Mouse (Mus musculus) neural tube, embryonic 10.5 days (tissue): ENCODE measurements at regions not wholly inside any gene's neighbourhood (a gene's known extent, or its start where the extent isn't known, plus 50 kb on each side); places are given as distances from the start of the nearest gene placed in this dataset.

Source experiments
- DNase-seq: peaks from one replicate; pipeline ENCODE4 v3.0.0-alpha.2; 2017; ENCODE audit warnings: low spot score; ENCODE audit errors: extremely low spot score

DNA sequence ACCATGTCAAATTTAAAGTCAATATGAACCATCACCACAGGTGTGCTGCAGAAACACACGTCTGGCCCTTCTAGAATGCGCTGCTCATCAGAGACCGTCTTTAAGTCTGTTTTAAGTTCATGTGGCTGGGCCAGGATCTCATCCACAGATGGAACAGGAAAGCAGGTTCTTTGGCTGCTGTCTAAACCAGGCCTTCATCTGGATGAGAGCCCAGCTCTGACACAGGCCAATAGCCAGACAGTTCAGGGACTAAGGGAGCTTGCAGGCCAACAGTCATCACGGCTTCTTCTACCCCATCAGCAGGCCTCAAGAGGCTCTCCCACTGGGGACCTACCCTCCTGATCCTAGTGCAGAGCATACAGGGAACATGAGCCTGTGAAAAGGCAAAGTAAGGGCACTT is 185.4 kb upstream of the Eci2 start:
- DNase-seq, result no peak

DNA sequence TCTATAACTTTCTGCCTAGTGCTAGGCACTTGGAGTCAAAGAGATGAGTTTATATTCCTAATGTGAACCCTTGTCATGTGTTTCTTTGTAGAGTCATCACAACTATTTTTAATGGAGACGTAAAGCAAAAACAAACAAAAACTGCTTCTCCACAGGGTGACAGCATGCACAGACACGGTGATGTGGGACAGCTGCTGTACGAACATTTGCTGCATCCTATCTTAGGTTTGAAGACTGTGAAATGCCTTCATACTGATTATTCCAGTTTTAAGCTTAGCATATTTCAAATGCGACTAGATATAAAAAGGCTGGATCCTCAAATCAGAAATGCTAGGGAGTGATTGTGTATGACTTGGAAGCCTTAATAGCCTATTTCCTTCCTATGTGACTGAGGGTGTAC is 187.3 kb upstream of the Eci2 start:
- DNase-seq, result no peak

DNA sequence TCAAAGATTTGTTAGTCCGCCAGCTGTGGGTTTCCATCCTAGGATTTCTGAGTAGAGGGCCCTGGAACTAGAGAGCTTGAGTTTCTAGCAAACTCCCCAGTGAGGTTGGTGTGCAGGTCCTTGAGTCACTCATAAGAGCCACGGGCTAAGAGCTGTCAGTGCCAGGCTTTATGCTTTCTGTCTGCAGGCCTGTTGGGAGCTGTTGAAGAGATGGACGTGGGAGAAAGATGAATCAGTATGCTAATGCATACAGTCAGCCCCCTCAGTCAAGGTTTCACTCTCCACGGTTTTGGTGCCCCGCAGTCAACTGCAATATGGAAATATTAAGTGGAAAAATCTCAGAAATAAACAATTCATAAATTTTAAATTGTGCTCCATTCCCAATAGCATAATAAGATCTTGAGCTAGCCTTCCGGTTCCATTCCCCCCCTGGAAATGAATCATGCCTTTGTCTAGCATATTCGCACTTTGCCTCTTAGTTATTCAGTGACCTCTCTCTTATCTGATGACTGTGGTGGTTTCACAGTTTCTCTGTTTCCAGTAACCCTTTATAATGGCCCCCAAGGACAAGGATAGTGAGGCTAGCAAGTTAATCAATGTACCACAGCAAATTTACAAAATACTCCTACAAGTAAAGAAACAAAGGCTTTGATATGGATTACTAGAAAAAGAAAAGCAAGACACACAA is 199.4 kb upstream of the Eci2 start:
- no peak for DNase-seq

GRCm38 (mm10) chr13:35226944-35227343 is 200.0 kb upstream of the Eci2 start:
- DNase-seq, result no peak

- DNase-seq, result no peak
Observed at GRCm38 (mm10) chr13:35229601-35230000, 202.7 kb upstream of the Eci2 start.

- no peak for DNase-seq
Observed at GRCm38 (mm10) chr13:35233636-35234035, 206.7 kb upstream of the Eci2 start.

DNA sequence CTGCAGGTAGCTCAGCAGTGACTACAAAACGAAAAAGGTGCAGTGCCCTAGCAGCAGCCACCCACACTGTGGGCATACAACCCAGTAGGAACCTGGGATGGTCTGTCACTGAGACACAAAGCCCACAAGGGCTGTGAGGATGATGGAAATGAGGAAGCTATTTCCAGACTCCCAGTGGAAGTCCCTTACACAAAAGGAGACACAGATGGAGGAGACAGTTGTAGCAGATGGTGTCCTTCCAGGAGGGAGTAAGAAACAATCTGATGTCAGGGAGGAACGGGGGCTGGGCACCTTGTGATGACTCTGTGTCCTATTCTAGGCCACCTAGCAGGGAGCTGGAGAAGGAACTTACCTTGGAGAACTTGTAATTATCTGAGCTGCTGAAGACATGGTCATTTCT is 214.5 kb upstream of the Eci2 start:
- DNase-seq, result no peak

DNA sequence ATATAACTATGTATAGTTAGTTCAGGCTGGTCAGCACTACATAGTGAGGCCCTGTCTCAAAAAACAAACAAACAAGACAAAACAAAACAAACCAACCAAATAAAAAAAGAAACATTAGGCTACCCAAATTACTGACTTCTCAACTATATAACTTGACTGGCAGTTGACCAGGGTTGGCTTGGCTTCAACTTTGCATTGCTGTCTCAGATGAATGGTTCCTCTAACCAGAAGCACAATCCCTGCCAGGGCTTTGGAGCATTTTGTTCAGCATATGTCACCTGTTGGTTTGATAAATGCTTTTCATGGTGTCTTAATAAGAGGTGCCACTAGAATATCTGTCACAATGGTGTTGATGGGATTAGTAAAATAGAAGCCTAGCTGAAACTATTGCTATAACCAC is 217.1 kb upstream of the Eci2 start:
- DNase-seq, result no peak

DNA sequence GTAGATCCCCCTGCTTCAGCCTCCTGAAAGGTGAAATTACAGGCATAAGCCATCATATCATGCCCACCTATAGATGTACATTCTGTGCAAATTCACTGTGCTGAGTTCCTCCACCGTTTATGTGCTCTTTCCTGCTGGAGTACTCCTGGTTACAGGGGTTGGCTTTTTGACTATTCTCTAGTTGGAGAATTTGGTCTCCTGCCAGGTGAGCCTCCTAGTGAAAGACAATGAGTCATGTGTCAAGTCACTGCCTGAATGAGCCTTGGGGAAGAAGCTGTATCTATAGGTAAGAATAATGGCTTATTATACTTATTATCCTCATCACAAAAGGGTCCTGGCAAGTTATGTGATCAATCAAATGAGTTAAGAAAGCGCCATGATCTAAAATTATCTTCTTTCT is 230.5 kb upstream of the Eci2 start:
- no peak for DNase-seq

DNA sequence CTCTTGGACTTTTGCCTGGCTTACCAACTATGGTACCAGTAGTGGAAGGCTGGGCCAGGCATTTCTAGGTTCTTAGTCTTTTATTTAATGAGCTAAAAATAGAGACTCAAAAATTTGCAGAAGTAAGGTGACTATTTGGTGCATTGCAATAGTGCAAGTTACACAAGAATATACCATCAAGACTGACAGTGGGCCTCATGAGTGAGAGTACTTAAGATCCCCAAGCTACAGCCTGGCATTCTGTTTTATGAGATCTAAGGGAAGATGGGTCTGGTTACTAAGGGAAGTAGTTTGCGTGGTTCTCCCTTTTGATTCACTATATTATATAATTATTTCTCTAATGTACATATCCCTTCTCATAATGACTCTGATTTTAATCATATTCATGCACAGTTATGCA is 231.8 kb upstream of the Eci2 start:
- no peak for DNase-seq

GRCm38 (mm10) chr13:35283959-35284358 is 257.1 kb upstream of the Eci2 start:
- no peak for DNase-seq

- no peak for DNase-seq
Observed at GRCm38 (mm10) chr13:35302088-35302487, 275.2 kb upstream of the Eci2 start.

- DNase-seq, result no peak
Observed at GRCm38 (mm10) chr13:35316772-35317171, 289.9 kb upstream of the Eci2 start.

DNA sequence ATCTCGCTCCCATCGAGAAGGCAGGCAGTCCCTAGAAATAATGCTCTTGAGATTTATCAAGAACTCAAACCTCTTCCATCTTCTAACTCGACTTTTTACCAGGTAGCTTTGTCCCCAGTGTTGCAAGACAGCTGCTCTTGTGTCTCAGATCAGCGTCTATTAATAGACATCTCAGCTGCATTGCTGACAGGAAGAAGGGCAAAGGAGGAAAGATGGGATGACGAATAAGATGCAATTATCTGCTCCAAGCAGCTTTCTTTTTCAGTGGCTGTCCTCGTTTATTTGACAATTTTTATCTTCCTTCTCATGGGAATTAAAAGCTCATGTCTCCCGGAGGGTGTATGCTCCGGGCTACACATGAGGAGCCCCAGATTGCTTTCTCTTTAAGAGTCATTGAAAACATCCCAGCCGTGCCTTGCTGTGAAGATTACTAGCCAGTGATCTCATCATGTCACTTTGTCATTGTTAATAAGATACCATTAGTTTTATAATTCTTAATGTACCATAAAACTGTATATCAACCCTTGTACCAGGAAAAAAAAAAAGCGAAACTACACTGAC is 299.9 kb upstream of the Eci2 start:
- DNase-seq, result no peak

DNA sequence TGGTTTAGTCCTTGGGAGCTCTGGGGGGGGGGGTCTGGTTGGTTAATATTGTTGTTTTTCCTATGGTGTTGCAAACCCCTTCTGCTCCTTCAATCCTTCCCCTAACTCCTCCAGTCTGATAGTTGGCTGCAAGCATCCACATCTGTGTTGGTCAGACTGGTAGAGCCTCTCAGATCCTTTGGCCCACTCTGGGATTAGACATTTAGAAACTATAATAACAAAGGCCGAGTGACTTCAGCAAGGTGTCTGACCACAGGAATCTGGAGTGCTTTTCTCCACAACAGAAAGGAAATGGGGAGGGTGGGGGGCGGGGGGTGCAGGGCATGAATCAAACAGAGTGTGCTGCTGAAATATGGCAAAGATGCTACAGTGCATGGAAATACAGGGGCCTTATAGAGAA is 301.4 kb upstream of the Eci2 start:
- DNase-seq, result no peak

DNA sequence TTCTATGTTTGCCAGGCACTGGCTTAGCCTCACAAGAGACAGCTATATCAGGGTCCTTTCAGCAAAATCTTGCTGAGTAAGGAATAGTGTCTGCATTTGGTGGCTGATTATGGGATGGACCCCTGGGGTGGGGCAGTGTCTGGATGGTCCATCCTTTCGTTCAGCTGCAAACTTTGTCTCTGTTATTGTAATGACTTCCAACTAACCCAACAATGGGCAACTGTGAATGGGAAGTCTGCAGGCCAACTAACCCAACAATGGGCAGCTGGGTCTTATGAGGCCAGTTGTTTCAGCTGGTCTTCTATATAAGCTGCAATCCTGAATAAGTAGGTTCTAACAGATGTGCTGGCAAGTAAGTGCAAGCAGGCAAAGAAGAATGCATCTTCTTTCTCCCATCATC is 304.0 kb upstream of the Eci2 start:
- no peak for DNase-seq

DNA sequence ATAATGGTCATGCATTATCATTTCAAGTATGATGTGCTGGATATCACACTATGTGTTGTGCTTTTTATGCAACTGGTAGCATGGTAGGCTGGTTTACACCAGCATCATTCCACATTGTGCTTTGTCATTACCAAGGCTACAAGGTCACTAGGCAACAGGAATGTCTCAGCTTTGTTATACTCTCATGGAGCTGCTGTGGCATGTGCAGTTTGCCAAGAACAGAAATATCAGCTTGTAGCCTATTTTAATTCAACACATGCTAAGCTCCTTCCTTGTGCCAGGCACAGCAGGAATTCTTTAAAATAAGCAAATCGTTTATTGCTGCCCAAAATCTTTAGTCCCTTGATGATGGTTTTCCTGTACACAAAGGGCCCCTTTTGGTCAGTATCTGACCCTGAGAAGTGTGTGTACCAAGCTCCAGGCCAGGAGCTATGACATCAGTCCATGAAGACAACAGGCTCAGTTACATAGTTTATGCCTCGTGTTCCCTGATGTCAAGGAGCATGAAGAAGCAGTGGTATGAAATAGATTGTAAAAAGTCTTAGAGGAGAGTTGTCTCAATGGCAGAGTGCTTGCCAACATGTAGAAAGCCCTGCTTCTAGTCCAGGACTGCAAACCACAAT is 314.0 kb upstream of the Cdyl start:
- no peak for DNase-seq

- DNase-seq, result no peak
Observed at GRCm38 (mm10) chr13:35348283-35348682, 311.4 kb upstream of the Cdyl start.

DNA sequence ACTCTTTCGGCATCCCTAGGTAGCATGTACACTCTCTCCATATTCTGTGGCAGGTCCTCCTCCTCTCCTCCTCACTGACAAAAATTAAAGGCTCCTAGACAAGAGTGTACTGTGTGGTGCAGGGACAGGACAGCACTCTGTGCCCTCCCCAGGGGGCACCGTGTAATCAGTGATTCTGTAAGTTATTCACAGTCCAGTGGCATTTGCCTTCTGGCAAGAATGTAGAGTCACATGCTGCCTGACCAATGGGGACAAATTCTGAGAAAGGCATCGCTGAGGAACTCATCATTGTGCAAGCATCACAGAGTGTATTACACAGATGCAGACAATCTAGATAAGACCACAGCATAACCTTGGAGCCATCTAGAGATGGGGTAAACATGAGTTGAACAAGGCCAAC is 300.3 kb upstream of the Cdyl start:
- DNase-seq, result no peak

DNA sequence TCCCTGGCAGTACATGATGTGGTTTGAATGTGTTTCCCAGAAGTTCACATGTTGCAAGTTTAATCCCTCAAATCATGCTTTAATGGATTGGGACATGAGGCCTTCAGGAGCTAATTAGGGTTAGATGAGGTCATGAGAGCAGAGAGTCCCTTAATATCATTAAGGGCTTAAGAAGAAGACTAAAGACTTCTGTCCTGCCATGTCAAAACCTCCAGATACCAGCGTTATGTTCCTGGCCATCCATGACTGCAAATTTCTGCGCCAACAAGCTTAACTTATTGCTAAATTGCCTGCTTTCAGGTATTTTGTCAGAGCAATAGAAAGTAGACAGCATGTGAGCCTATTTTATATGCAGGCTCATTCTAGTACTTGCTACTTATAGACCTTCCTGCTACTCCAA is 282.1 kb upstream of the Cdyl start:
- DNase-seq, result no peak

DNA sequence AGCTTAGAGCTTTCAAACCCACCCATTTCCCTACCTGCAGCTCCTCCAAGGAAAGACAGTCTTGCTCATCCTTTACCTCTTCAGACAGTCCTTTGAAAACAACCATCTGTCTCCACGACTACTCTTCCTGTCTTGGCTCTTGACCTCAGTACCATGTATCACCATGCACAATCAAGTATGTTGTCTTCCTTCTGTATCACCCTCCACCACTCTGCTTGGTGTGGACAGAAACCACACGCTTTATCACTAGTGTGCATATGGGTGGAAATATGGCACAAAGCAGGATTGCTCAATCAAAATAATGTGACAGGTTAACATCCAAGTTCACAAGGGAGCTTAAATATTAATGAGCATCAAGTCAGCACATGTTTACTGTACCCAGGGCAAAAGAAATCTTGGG is 280.1 kb upstream of the Cdyl start:
- DNase-seq, result no peak

DNA sequence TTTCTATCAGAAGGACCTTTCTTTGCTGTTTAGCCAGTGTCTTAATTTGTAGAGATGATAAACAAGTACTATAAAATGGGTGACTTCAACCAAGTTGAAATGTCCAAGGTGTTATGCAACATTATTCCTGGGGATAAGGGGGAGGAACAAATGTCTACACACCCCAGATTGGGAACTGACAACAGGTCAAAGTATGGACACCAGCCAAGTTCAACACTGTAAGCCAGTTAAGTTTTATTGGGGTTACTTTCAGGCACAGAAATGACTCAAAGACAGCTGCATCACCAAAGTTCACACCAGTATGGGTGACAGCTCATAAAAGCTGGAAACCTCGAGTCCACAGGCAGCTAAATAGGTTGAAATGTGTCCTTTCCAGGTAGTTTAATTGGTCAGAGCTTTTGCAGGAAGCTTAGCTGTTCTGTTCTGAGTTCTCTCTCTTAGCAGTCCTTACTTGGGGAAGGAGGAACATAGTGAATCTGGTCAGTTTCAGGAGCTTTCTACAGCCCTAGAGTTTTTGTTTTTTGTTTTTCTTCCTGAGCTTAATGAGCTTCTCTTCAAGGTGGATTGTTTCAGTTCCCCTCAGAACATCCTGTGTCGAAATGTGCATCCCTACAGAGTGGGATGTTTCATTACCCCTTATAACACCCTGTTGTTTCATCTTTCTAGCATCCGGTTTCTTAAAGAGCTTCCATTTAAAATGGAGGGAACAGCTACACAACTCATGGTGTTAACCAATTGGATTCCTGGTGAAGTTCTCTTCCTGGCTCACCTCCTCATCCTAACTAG is 279.2 kb upstream of the Cdyl start:
- no peak for DNase-seq
